Mouse (Mus musculus) liver, adult 2 months (tissue): ENCODE results near the gene Pym1.

ENCODE experiments used
- CTCF ChIP-seq: fragments of 200-500 bp; IDR thresholded peaks from 2 replicates; pipeline ENCODE4 v1.5.1; 2011; ENCODE audit warnings: low read depth, low read length, control low read depth
- POLR2A ChIP-seq: fragments of 200-500 bp; IDR thresholded peaks from 2 replicates; pipeline ENCODE4 v1.6.1; 2011; ENCODE audit warnings: low read length, control low read depth; ENCODE audit not compliant: insufficient read depth; ENCODE audit errors: extremely low read depth

DNA sequence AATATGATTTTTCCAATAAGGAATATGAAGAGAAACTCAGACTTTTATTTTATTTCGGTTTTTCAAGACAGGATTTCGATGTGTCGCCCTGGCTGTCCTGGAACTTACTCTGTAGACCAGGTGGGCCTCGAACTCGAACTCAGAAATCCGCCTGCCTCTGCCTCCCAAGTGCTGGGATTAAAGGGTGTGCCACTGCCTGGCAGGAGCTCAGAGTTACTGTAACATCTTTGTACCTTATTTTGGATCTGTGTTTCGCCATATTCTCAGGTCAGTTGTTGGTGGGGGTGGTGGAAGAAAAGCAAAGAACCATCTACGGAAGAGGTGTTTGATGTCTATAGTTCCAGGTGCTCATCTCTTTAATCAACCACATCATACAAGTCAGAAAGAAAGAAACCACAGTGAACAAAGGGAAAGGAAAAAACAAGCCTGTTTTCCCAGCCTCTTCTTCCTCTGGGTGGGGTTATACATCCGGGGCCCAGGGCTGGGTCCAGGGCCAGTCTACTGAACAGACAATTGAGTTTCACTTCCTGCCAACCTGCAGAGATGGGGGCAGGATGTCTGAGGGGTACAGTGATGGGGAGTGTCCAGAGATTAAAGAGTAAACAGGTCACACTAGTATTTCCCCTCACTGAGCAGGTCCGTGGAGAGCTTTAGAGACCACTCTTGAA, 1.6 kb upstream of the Pym1 start:
- TF ChIP-seq POLR2A: no peak
- no peak for TF ChIP-seq CTCF
